Mouse (Mus musculus): Measurements from ENCODE around the gene A730061H03Rik.

- TF ChIP-seq GATA1 (IDR thresholded peaks at IDR 0.05; ENCODE audit: borderline replicate concordance, low read length) (no peak), CTCF (IDR thresholded peaks at IDR 0.05; ENCODE audit: low read depth, low read length) (no peak), TAL1 (conservative IDR thresholded peaks at IDR 0.05; ENCODE audit: low read depth, low read length) (no peak)
Measured at GRCm38 (mm10) chr14:55520451-55521361, 39.5 kb downstream of the A730061H03Rik start.

All from G1E (cell line).